Mouse (Mus musculus) kidney, postnatal 0 days (tissue): ENCODE measurements around the gene Tbc1d4. TPM values are rescaled to one million over a fixed set of nuclear protein-coding genes. Genes with fewer than 3 reads are reported as not detected.

Source experiments
- ATAC-seq: fragments of 200-750 bp; cut with Nextera tagmentation; replicated peaks from 2 replicates; pipeline ENCODE4 v1.8.0; 2017; ENCODE audit warnings: low read depth, moderate number of reproducible peaks, moderate TSS enrichment, moderate library complexity; ENCODE audit not compliant: low FRiP score
- DNase-seq: peaks from one replicate; pipeline ENCODE4 v3.0.0-alpha.2; 2016; ENCODE audit warnings: low spot score
- H3K27ac ChIP-seq: fragments of 300-500 bp; sonication (generic); 2 replicates; pipeline ENCODE4 v1.5.1; 2014; ENCODE audit warnings: mild to moderate bottlenecking
- H3K27me3 ChIP-seq: fragments of 300-500 bp; sonication (generic); 2 replicates; pipeline ENCODE4 v1.6.1; 2014; ENCODE audit warnings: low read length, mixed read lengths; ENCODE audit not compliant: insufficient read depth
- H3K36me3 ChIP-seq: fragments of 300-500 bp; sonication (generic); 2 replicates; pipeline ENCODE4 v1.6.1; 2014; ENCODE audit warnings: low read length, mixed read lengths; ENCODE audit not compliant: insufficient read depth
- H3K4me1 ChIP-seq: fragments of 300-500 bp; sonication (generic); replicated peaks from 2 replicates; pipeline ENCODE4 v1.6.1; 2014; ENCODE audit warnings: antibody characterized with exemption, low read length, mixed read lengths; ENCODE audit not compliant: insufficient read depth
- H3K4me2 ChIP-seq: fragments of 300-500 bp; sonication (generic); 2 replicates; pipeline ENCODE4 v1.6.1; 2014; ENCODE audit warnings: mild to moderate bottlenecking, low read length, moderate library complexity, mixed read lengths
- H3K4me3 ChIP-seq: fragments of 300-500 bp; sonication (generic); replicated peaks from 2 replicates; pipeline ENCODE4 v1.5.1; 2014; ENCODE audit warnings: low read depth, low read length
- H3K9ac ChIP-seq: fragments of 300-500 bp; sonication (generic); 2 replicates; pipeline ENCODE4 v1.6.1; 2014; ENCODE audit warnings: low read depth, low read length
- H3K9me3 ChIP-seq: fragments of 300-500 bp; sonication (generic); replicated peaks from 2 replicates; pipeline ENCODE4 v1.6.1; 2016; ENCODE audit warnings: low read length, inconsistent platforms, mixed read lengths
- CTCF ChIP-seq: IDR thresholded peaks from 2 replicates; pipeline ENCODE4 v1.5.1; 2016; ENCODE audit warnings: antibody characterized with exemption, low read depth, mild to moderate bottlenecking, moderate library complexity
- WGBS: fragments of 180-500 bp; shearing (Covaris S2); extraction: QIAGEN DNeasy Blood & Tissue Kit; methylation state at CpG from one replicate; pipeline ENCODE4 v1.1.7; 2014; 5-methylcytosine and 5-hydroxymethylcytosine counted together
- polyA plus RNA-seq: library from polyadenylated mRNA; unstranded; fragments of >200 nt; fragmentation: Nextera tagmentation; extraction: Ambion mirVana; gene quantifications from 2 replicates; pipeline ENCODE4 v1.2.1, GENCODE M21; 2015

The Tbc1d4 gene
- polyA plus RNA-seq, 1 experiment from 2014 or later: 15.9 TPM

GRCm38 (mm10) chr14:101437925-101438324 lies 171.1 kb downstream of the Tbc1d4 start:
- Histone ChIP-seq H3K27ac (no peak overlapping the region), H3K36me3 (0 out of 2 replicates have a peak, but pooled peaks cover under 1% of the 10 kb centered on the region), H3K9me3 (no peaks in the 10 kb centered on the region), H3K27me3 (no peaks in the 10 kb centered on the region), H3K9ac (no peak overlapping the region), H3K4me3 (no peak overlapping the region), H3K4me1 (no peaks in the 10 kb centered on the region), H3K4me2 (no peak overlapping the region)
- ATAC-seq: no peak
- no peak for TF ChIP-seq CTCF
- WGBS: 90% methylated on average over 3 of the region's 3 CpGs
- no peak for DNase-seq

- no peak for TF ChIP-seq CTCF
- Histone ChIP-seq H3K4me3 (no peak overlapping the region), H3K4me1 (no peaks in the 10 kb centered on the region), H3K27me3 (no peaks in the 10 kb centered on the region), H3K9me3 (no peaks in the 10 kb centered on the region), H3K4me2 (no peak overlapping the region), H3K9ac (no peak overlapping the region), H3K36me3 (no peaks in the 10 kb centered on the region), H3K27ac (no peak overlapping the region)
- WGBS: 84% methylated on average over 5 of the region's 5 CpGs
- no peak for DNase-seq
- ATAC-seq: no peak
Observed at GRCm38 (mm10) chr14:101430536-101430935, 178.5 kb downstream of the Tbc1d4 start.

DNA sequence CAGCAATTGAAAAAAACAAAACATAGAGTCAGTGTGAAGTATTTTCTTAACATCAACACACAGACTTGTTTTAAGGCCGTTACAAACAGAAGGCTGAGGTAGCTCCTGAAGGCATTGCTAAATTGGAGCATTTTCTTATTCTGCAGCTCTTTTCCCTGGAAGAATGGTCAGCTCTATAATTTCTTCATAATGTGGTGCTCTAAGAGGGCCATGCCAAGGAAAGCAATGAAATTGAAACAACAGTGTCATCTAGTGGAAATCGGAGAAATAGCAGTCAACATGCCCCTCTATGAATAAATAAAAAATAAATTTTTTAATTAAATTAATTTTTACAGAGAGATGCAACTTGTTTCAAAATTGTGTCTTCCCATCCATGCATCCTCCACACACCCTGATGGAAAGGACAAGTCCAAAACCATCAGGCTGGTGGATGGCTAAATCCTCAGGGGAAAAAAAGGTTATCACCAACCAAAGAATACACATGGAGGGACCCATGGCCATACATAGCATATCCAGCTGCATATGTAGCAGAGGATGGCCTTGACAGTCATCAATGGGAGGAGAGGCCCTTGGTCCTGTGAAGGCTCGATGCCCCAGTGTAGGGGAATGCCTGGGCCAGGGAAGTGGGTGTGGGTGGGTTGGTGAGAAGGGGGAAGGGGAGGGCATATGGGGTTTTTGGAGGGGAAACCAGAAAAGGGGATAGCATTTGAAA lies 180.0 kb downstream of the Tbc1d4 start:
- H3K27me3 ChIP-seq: no peaks in the 10 kb centered on the region
- no peak overlapping the region for H3K27ac ChIP-seq
- TF ChIP-seq CTCF: peak; percentile 81
- WGBS: 36% methylated on average over 3 of the region's 3 CpGs
- H3K4me1 ChIP-seq: no peaks in the 10 kb centered on the region
- no peak overlapping the region for H3K9ac ChIP-seq
- DNase-seq: peak; percentile 79
- H3K36me3 ChIP-seq: no peaks in the 10 kb centered on the region
- H3K4me2 ChIP-seq: no peak overlapping the region
- ATAC-seq: no peak; the same call in 1 of the 2 replicates
- no peaks in the 10 kb centered on the region for H3K9me3 ChIP-seq
- H3K4me3 ChIP-seq: no peak overlapping the region

- H3K27me3 ChIP-seq: no peaks in the 10 kb centered on the region
- H3K9ac ChIP-seq: no peak overlapping the region
- DNase-seq (no peak), ATAC-seq (no peak)
- H3K4me2 ChIP-seq: no peak overlapping the region
- H3K36me3 ChIP-seq: no peaks in the 10 kb centered on the region
- TF ChIP-seq CTCF: no peak
- H3K4me3 ChIP-seq: no peak overlapping the region
- no peaks in the 10 kb centered on the region for H3K9me3 ChIP-seq
- no peaks in the 10 kb centered on the region for H3K4me1 ChIP-seq
- 34% methylated on average over 2 of the region's 2 CpGs for WGBS
- no peak overlapping the region for H3K27ac ChIP-seq
Observed at GRCm38 (mm10) chr14:101417679-101418078, 191.3 kb downstream of the Tbc1d4 start.

Other genes starting within 250 kb of the Tbc1d4 start
- 110 and 113 TPM in 2 replicates for gene Commd6, start 31.5 kb upstream of the Tbc1d4 start, polyA plus RNA-seq
- gene Uchl3, start 44.8 kb upstream of the Tbc1d4 start, polyA plus RNA-seq: 132 and 135 TPM in 2 replicates
- 8.6 and 10.1 TPM in 2 replicates for gene Gm9922, start 120.6 kb upstream of the Tbc1d4 start, polyA plus RNA-seq
- 13.9 and 14.2 TPM in 2 replicates for gene Lmo7, start 120.8 kb upstream of the Tbc1d4 start, polyA plus RNA-seq